Mouse (Mus musculus) hindbrain, postnatal 0 days (tissue): ENCODE measurements at regions not wholly inside any gene's neighbourhood (a gene's known extent, or its start where the extent isn't known, plus 50 kb on each side); places are given as distances from the start of the nearest gene placed in this dataset.

ENCODE experiments used
- ATAC-seq: fragments of 200-750 bp; cut with Nextera tagmentation; 2 replicates; pipeline ENCODE4 v1.8.0; 2017; ENCODE audit warnings: mild to moderate bottlenecking, moderate TSS enrichment, moderate library complexity
- DNase-seq: peaks from one replicate; pipeline ENCODE4 v3.0.0-alpha.2; 2015; ENCODE audit warnings: low spot score
- H3K27ac ChIP-seq: fragments of 300-500 bp; sonication (generic); 2 replicates; pipeline ENCODE4 v1.5.1; 2014; ENCODE audit warnings: mild to moderate bottlenecking
- H3K27me3 ChIP-seq: fragments of 300-500 bp; sonication (generic); 2 replicates; pipeline ENCODE4 v1.6.1; 2014; ENCODE audit warnings: low read length, mixed read lengths; ENCODE audit not compliant: insufficient read depth
- H3K36me3 ChIP-seq: fragments of 300-500 bp; sonication (generic); 2 replicates; pipeline ENCODE4 v1.6.1; 2014; ENCODE audit warnings: low read length, mixed read lengths; ENCODE audit not compliant: insufficient read depth
- H3K4me1 ChIP-seq: fragments of 300-500 bp; sonication (generic); 2 replicates; pipeline ENCODE4 v1.6.1; 2014; ENCODE audit warnings: antibody characterized with exemption, low read length, mixed read lengths; ENCODE audit not compliant: insufficient read depth
- H3K4me2 ChIP-seq: fragments of 300-500 bp; sonication (generic); 2 replicates; pipeline ENCODE4 v1.6.1; 2014; ENCODE audit warnings: low read depth, mild to moderate bottlenecking, low read length, moderate library complexity, mixed read lengths
- H3K4me3 ChIP-seq: fragments of 300-500 bp; sonication (generic); 2 replicates; pipeline ENCODE4 v1.5.1; 2014; ENCODE audit warnings: low read length
- H3K9ac ChIP-seq: fragments of 300-500 bp; sonication (generic); replicated peaks from 2 replicates; pipeline ENCODE4 v1.6.1; 2014; ENCODE audit warnings: mild to moderate bottlenecking, low read length, moderate library complexity, mixed read lengths
- H3K9me3 ChIP-seq: fragments of 300-500 bp; sonication (generic); 2 replicates; pipeline ENCODE4 v1.6.1; 2016; ENCODE audit warnings: low read length, mixed read lengths
- CTCF ChIP-seq: IDR thresholded peaks from 2 replicates; pipeline ENCODE4 v1.5.1; 2016; ENCODE audit warnings: antibody characterized with exemption, control low read depth, low read depth
- WGBS: fragments of 180-500 bp; shearing (Covaris S2); extraction: QIAGEN DNeasy Blood & Tissue Kit; methylation state at CpG from one replicate; pipeline ENCODE4 v1.1.7; 2014; 5-methylcytosine and 5-hydroxymethylcytosine counted together

- no peak for ATAC-seq
- Histone ChIP-seq H3K27me3 (no peaks in the 10 kb centered on the region), H3K4me3 (no peak overlapping the region), H3K4me2 (no peak overlapping the region), H3K27ac (no peak overlapping the region), H3K9me3 (no peaks in the 10 kb centered on the region), H3K36me3 (no peaks in the 10 kb centered on the region), H3K9ac (no peak overlapping the region), H3K4me1 (no peaks in the 10 kb centered on the region)
- DNase-seq, result no peak
- no peak for TF ChIP-seq CTCF
- 76% methylated on average over 2 of the region's 2 CpGs for WGBS
These were observed 67.7 kb upstream of the Mdga2 start for GRCm38 (mm10) chr12:67290054-67290453.

- ATAC-seq (no peak), DNase-seq (no peak)
- no peaks in the 10 kb centered on the region for H3K9me3 ChIP-seq
- no peak overlapping the region for H3K4me2 ChIP-seq
- no peaks in the 10 kb centered on the region for H3K27me3 ChIP-seq
- no peak overlapping the region for H3K4me3 ChIP-seq
- TF ChIP-seq CTCF, result no peak
- H3K27ac ChIP-seq, result no peak overlapping the region
- H3K4me1 ChIP-seq, result no peaks in the 10 kb centered on the region
- no peak overlapping the region for H3K9ac ChIP-seq
- no peaks in the 10 kb centered on the region for H3K36me3 ChIP-seq
These were observed 50.5 kb upstream of the Mdga2 start for GRCm38 (mm10) chr12:67272863-67273262.

GRCm38 (mm10) chr12:67272329-67272728 is 50.0 kb upstream of the Mdga2 start:
- Histone ChIP-seq H3K27me3 (no peaks in the 10 kb centered on the region), H3K9ac (no peak overlapping the region), H3K4me3 (no peak overlapping the region), H3K36me3 (no peaks in the 10 kb centered on the region), H3K4me1 (no peaks in the 10 kb centered on the region), H3K27ac (no peak overlapping the region), H3K4me2 (no peak overlapping the region), H3K9me3 (no peaks in the 10 kb centered on the region)
- ATAC-seq (no peak), DNase-seq (peak; percentile 9)
- TF ChIP-seq CTCF, result no peak
- WGBS, result 76% methylated on average over 1 of the region's 1 CpGs
